Mouse (Mus musculus): ENCODE data around the gene Ddx60. TPM values are rescaled to one million over a fixed set of nuclear protein-coding genes. Genes with fewer than 3 reads are reported as not detected.
A peak's percentile ranks its signal among the peaks of the same experiment; 100 is the strongest.

Ddx60 gene
- polyA plus RNA-seq (2015; fragmentation: Nextera tagmentation; extraction: Ambion mirVana), result 5.2 and 6.8 TPM in 2 replicates

GRCm38 (mm10) chr8:61927777-61928494 lies at the start of gene Ddx60:
TSS of gene Ddx60 (plus strand) at chr8:61928087.
- Histone ChIP-seq H3K27me3 (ENCODE audit: control insufficient read depth, insufficient read depth, low read length) (no peaks in the 10 kb centered on the region), H3K4me3 (ENCODE audit: low read depth, low read length) (peak within 1 kb of the TSS; percentile 53), H3K4me1 (replicated peaks; ENCODE audit: control insufficient read depth, insufficient read depth) (no peaks in the 10 kb centered on the region), H3K36me3 (ENCODE audit: control insufficient read depth, insufficient read depth, low read length) (no peaks in the 10 kb centered on the region), H3K4me2 (replicated peaks; ENCODE audit: low read depth) (peak within 1 kb of the TSS; percentile 75), H3K9ac (ENCODE audit: low read length) (peak within 1 kb of the TSS; percentile 67), H3K27ac (replicated peaks) (peak within 1 kb of the TSS; percentile 46; the same call in 1 of the 2 replicates), H3K9me3 (ENCODE audit: control insufficient read depth, low read length) (no peaks in the 10 kb centered on the region)
- no peak for TF ChIP-seq EP300 (optimal IDR thresholded peaks at IDR 0.05)
- no peak for TF ChIP-seq CTCF (IDR thresholded peaks at IDR 0.05; ENCODE audit: low read depth)
- peak; percentile 63 for ATAC-seq (ENCODE audit: low FRiP score, low TSS enrichment)
- DNase-seq (ENCODE audit: low spot score), result peak; percentile 75
- WGBS, result 8% methylated on average over 22 of the region's 22 CpGs

- WGBS, result 57% methylated on average over 2 of the region's 2 CpGs
- Histone ChIP-seq H3K27me3 (ENCODE audit: control insufficient read depth, insufficient read depth, low read length) (no peaks in the 10 kb centered on the region), H3K27ac (replicated peaks) (no peak overlapping the region), H3K4me2 (replicated peaks; ENCODE audit: low read depth) (no peak overlapping the region), H3K4me3 (ENCODE audit: low read depth, low read length) (no peak overlapping the region), H3K4me1 (replicated peaks; ENCODE audit: control insufficient read depth, insufficient read depth) (no peaks in the 10 kb centered on the region), H3K9ac (ENCODE audit: low read length) (no peak overlapping the region), H3K9me3 (ENCODE audit: control insufficient read depth, low read length) (no peaks in the 10 kb centered on the region), H3K36me3 (ENCODE audit: control insufficient read depth, insufficient read depth, low read length) (no peaks in the 10 kb centered on the region)
- DNase-seq (ENCODE audit: low spot score) (peak; percentile 65), ATAC-seq (ENCODE audit: low FRiP score, low TSS enrichment) (peak; percentile 64; the same call in 1 of the 2 replicates)
- TF ChIP-seq CTCF (IDR thresholded peaks at IDR 0.05; ENCODE audit: low read depth) (peak; percentile 80), EP300 (optimal IDR thresholded peaks at IDR 0.05) (no peak)
These were observed 33.8 kb upstream of the Ddx60 start for GRCm38 (mm10) chr8:61894062-61894461.

GRCm38 (mm10) chr8:61896742-61897141 lies 31.1 kb upstream of the Ddx60 start:
- WGBS, result 88% methylated on average over 1 of the region's 1 CpGs
- TF ChIP-seq CTCF (IDR thresholded peaks at IDR 0.05; ENCODE audit: low read depth) (no peak), EP300 (optimal IDR thresholded peaks at IDR 0.05) (no peak)
- H3K36me3 ChIP-seq (ENCODE audit: control insufficient read depth, insufficient read depth, low read length), result no peaks in the 10 kb centered on the region
- DNase-seq (ENCODE audit: low spot score), result no peak
- no peak overlapping the region for H3K27ac ChIP-seq (replicated peaks)
- no peaks in the 10 kb centered on the region for H3K27me3 ChIP-seq (ENCODE audit: control insufficient read depth, insufficient read depth, low read length)
- H3K9me3 ChIP-seq (ENCODE audit: control insufficient read depth, low read length), result no peaks in the 10 kb centered on the region
- no peak overlapping the region for H3K4me3 ChIP-seq (ENCODE audit: low read depth, low read length)
- no peak overlapping the region for H3K9ac ChIP-seq (ENCODE audit: low read length)
- H3K4me2 ChIP-seq (replicated peaks; ENCODE audit: low read depth), result no peak overlapping the region
- H3K4me1 ChIP-seq (replicated peaks; ENCODE audit: control insufficient read depth, insufficient read depth), result no peaks in the 10 kb centered on the region
- ATAC-seq (ENCODE audit: low FRiP score, low TSS enrichment), result no peak

GRCm38 (mm10) chr8:61897402-61897801 lies 30.5 kb upstream of the Ddx60 start:
- no peak overlapping the region for H3K9ac ChIP-seq (ENCODE audit: low read length)
- no peaks in the 10 kb centered on the region for H3K36me3 ChIP-seq (ENCODE audit: control insufficient read depth, insufficient read depth, low read length)
- DNase-seq (ENCODE audit: low spot score), result no peak
- H3K27ac ChIP-seq (replicated peaks), result no peak overlapping the region
- 80% methylated on average over 1 of the region's 1 CpGs for WGBS
- H3K27me3 ChIP-seq (ENCODE audit: control insufficient read depth, insufficient read depth, low read length), result no peaks in the 10 kb centered on the region
- no peak for ATAC-seq (ENCODE audit: low FRiP score, low TSS enrichment)
- TF ChIP-seq EP300 (optimal IDR thresholded peaks at IDR 0.05) (no peak), CTCF (IDR thresholded peaks at IDR 0.05; ENCODE audit: low read depth) (no peak)
- H3K4me1 ChIP-seq (replicated peaks; ENCODE audit: control insufficient read depth, insufficient read depth), result no peaks in the 10 kb centered on the region
- H3K9me3 ChIP-seq (ENCODE audit: control insufficient read depth, low read length), result no peaks in the 10 kb centered on the region
- H3K4me3 ChIP-seq (ENCODE audit: low read depth, low read length), result no peak overlapping the region
- H3K4me2 ChIP-seq (replicated peaks; ENCODE audit: low read depth), result no peak overlapping the region

- no peak overlapping the region for H3K4me3 ChIP-seq (ENCODE audit: low read depth, low read length)
- ATAC-seq (ENCODE audit: low FRiP score, low TSS enrichment) (no peak), DNase-seq (ENCODE audit: low spot score) (no peak)
- H3K4me2 ChIP-seq (replicated peaks; ENCODE audit: low read depth), result no peak overlapping the region
- no peaks in the 10 kb centered on the region for H3K36me3 ChIP-seq (ENCODE audit: control insufficient read depth, insufficient read depth, low read length)
- 63% methylated on average over 6 of the region's 6 CpGs for WGBS
- no peak overlapping the region for H3K27ac ChIP-seq (replicated peaks)
- H3K9ac ChIP-seq (ENCODE audit: low read length), result no peak overlapping the region
- no peaks in the 10 kb centered on the region for H3K4me1 ChIP-seq (replicated peaks; ENCODE audit: control insufficient read depth, insufficient read depth)
- H3K27me3 ChIP-seq (ENCODE audit: control insufficient read depth, insufficient read depth, low read length), result no peaks in the 10 kb centered on the region
- no peaks in the 10 kb centered on the region for H3K9me3 ChIP-seq (ENCODE audit: control insufficient read depth, low read length)
- TF ChIP-seq EP300 (optimal IDR thresholded peaks at IDR 0.05), result no peak
- TF ChIP-seq CTCF (IDR thresholded peaks at IDR 0.05; ENCODE audit: low read depth), result no peak
These were observed 26.7 kb upstream of the Ddx60 start for GRCm38 (mm10) chr8:61901028-61901717.

GRCm38 (mm10) chr8:61902521-61902920 lies 25.4 kb upstream of the Ddx60 start, which contains the start of gene Palld:
TSS of gene Palld (minus strand) at chr8:61902690.
- no peaks in the 10 kb centered on the region for H3K4me1 ChIP-seq (replicated peaks; ENCODE audit: control insufficient read depth, insufficient read depth)
- DNase-seq (ENCODE audit: low spot score) (no peak), ATAC-seq (ENCODE audit: low FRiP score, low TSS enrichment) (no peak)
- H3K9me3 ChIP-seq (ENCODE audit: control insufficient read depth, low read length), result no peaks in the 10 kb centered on the region
- no peaks in the 10 kb centered on the region for H3K27me3 ChIP-seq (ENCODE audit: control insufficient read depth, insufficient read depth, low read length)
- no peaks in the 10 kb centered on the region for H3K36me3 ChIP-seq (ENCODE audit: control insufficient read depth, insufficient read depth, low read length)
- H3K27ac ChIP-seq (replicated peaks), result no peak within 1 kb of the TSS
- H3K4me2 ChIP-seq (replicated peaks; ENCODE audit: low read depth), result no peak within 1 kb of the TSS
- H3K9ac ChIP-seq (ENCODE audit: low read length), result no peak within 1 kb of the TSS
- TF ChIP-seq CTCF (IDR thresholded peaks at IDR 0.05; ENCODE audit: low read depth), result no peak
- no peak for TF ChIP-seq EP300 (optimal IDR thresholded peaks at IDR 0.05)
- no peak within 1 kb of the TSS for H3K4me3 ChIP-seq (ENCODE audit: low read depth, low read length)
- 80% methylated on average over 5 of the region's 5 CpGs for WGBS

Measured in stomach, postnatal 0 days (tissue).